Comparison of ENCODE assay signal across 10 mouse cellular contexts in genomic region chr9:119342728-119343127, GRCm38 (mm10). TPM values are rescaled to one million over a fixed set of nuclear protein-coding genes. Genes with fewer than 3 reads are reported as not detected.
DNase-seq lines count a peak whose midpoint lies in the region; ATAC-seq and TF ChIP-seq lines count a peak whose summit lies in the region.
"Had no signal": no experiment of that assay in that cellular context is flagged by ENCODE, and none has a peak within 500 bp of the region (broad histone marks: within the 10 kb centered on the region; RNA-seq: fewer than 3 reads in every experiment).

No protein-coding gene starts in this region.

- WGBS in liver, adult 2 months, result 25% methylated on average over 7 of the region's 7 CpGs
- WGBS in liver, embryonic 12.5 days (ENCODE audit: insufficient replicate concordance), result 76% methylated on average over 7 of the region's 7 CpGs
- WGBS in small intestine, adult 2 months, result 32% methylated on average over 7 of the region's 7 CpGs

- H3K9me3 ChIP-seq in liver, embryonic 12.5 days (replicated peaks), result no peaks in the 10 kb centered on the region

- peaks cover 32% of the 10 kb centered on the region for H3K36me3 ChIP-seq in liver, adult 2 months (ENCODE audit: control insufficient read depth, insufficient read depth, low read length)
- peaks cover 46% of the 10 kb centered on the region for H3K36me3 ChIP-seq in liver, embryonic 12.5 days
- peaks cover 44% of the 10 kb centered on the region for H3K36me3 ChIP-seq in small intestine, adult 2 months (ENCODE audit: control insufficient read depth, insufficient read depth, low read length)

- TF ChIP-seq POLR2A in liver, adult 2 months (IDR thresholded peaks at IDR 0.05; ENCODE audit: extremely low read depth, insufficient read depth, low read length), result no peak
- TF ChIP-seq POLR2A in small intestine, adult 2 months (IDR thresholded peaks at IDR 0.05; ENCODE audit: low read depth, low read length), result no peak; the same call in 1 of the 2 replicates

- H3K27me3 ChIP-seq in liver, adult 2 months (ENCODE audit: control insufficient read depth, insufficient read depth, low read length), result no peaks in the 10 kb centered on the region
- no peaks in the 10 kb centered on the region for H3K27me3 ChIP-seq in liver, embryonic 12.5 days (replicated peaks)
- no peaks in the 10 kb centered on the region for H3K27me3 ChIP-seq in small intestine, adult 2 months (ENCODE audit: control insufficient read depth, insufficient read depth, low read length)

- H3K27ac ChIP-seq in liver, adult 2 months (replicated peaks; ENCODE audit: insufficient read depth, low read depth, low read length), result peak overlapping the region; percentile 77
- no peak overlapping the region for H3K27ac ChIP-seq in liver, embryonic 12.5 days
- H3K27ac ChIP-seq in small intestine, adult 2 months (ENCODE audit: insufficient read depth, low read depth, low read length), result peak overlapping the region; percentile 95

- H3K4me3 ChIP-seq in liver, adult 2 months (ENCODE audit: insufficient read depth, low read depth, low read length), result 0 out of 2 replicates have a peak overlapping the region, but pooled peaks have one; percentile 84
- H3K4me3 ChIP-seq in liver, embryonic 12.5 days, result no peak overlapping the region
- H3K4me3 ChIP-seq in small intestine, adult 2 months (ENCODE audit: low read depth, low read length), result peak overlapping the region; percentile 82

- peak overlapping the region; percentile 91 for H3K9ac ChIP-seq in liver, adult 2 months (ENCODE audit: low read depth, low read length)
- no peak overlapping the region for H3K9ac ChIP-seq in liver, embryonic 12.5 days

- no peak for TF ChIP-seq CTCF in liver, adult 2 months (IDR thresholded peaks at IDR 0.05; ENCODE audit: low read depth, low read length)
- TF ChIP-seq CTCF in small intestine, adult 2 months (IDR thresholded peaks at IDR 0.05; ENCODE audit: extremely low read depth, insufficient read length, insufficient replicate concordance, low read depth, low read length), result no peak

- no peak for ATAC-seq in liver, embryonic 12.5 days

- DNase-seq in cerebellum, adult 9-11 months, result peak; percentile 26
- no peak for DNase-seq in cerebellum, postnatal 14 days
- DNase-seq in liver, adult 2 months (ENCODE audit: extremely low read depth, low read depth, low spot score), result peak; percentile 99
- no peak for DNase-seq in liver
- DNase-seq in thymus, postnatal 36 days, result no peak
- no peak for DNase-seq in cerebellum, postnatal 36 days

- peak overlapping the region; percentile 97; the same call in 1 of the 2 replicates for H3K4me2 ChIP-seq in liver, embryonic 12.5 days

- H3K79me2 ChIP-seq in liver, adult 2 months (ENCODE audit: control insufficient read depth, insufficient read depth, low read length), result peaks cover 12% of the 10 kb centered on the region; the same call in 1 of the 2 replicates

- H3K4me1 ChIP-seq in liver, adult 2 months (ENCODE audit: control insufficient read depth, insufficient read depth, low read length), result peaks cover 18% of the 10 kb centered on the region
- H3K4me1 ChIP-seq in liver, embryonic 12.5 days, result peaks cover 38% of the 10 kb centered on the region
- peaks cover 16% of the 10 kb centered on the region for H3K4me1 ChIP-seq in small intestine, adult 2 months (ENCODE audit: control insufficient read depth, insufficient read depth, insufficient read length, low read length)

RNA-seq across cellular contexts. Expression of gene Myd88, which starts 1.5 kb away (rescaled TPM):
- total RNA-seq in liver, adult 2 months (2014; rRNA removed), result 4.8 and 6.3 TPM in 2 replicates
- polyA plus RNA-seq in liver, adult 2 months (2012; rRNA removed), result 9.8 and 11.3 TPM in 2 replicates
- polyA plus RNA-seq in liver, embryonic 12.5 days (2016; fragmentation: Nextera tagmentation; extraction: Ambion mirVana), result 21.3 and 22.2 TPM in 2 replicates
- polyA plus RNA-seq in small intestine, adult 2 months (2012; rRNA removed), result 14.4 and 25.2 TPM in 2 replicates

RNA-seq across cellular contexts. Expression of gene Acaa1a, which starts 3.3 kb away (rescaled TPM):
- total RNA-seq in liver, adult 2 months (2014; rRNA removed), result 155 and 170 TPM in 2 replicates
- 280 and 328 TPM in 2 replicates for polyA plus RNA-seq in liver, adult 2 months (2012; rRNA removed)
- polyA plus RNA-seq in liver, embryonic 12.5 days (2016; fragmentation: Nextera tagmentation; extraction: Ambion mirVana), result 38.0 and 43.1 TPM in 2 replicates
- polyA plus RNA-seq in small intestine, adult 2 months (2012; rRNA removed), result 389 and 776 TPM in 2 replicates

RNA-seq across cellular contexts. Expression of gene Xylb, which starts 14.5 kb away (rescaled TPM):
- 204 and 276 TPM in 2 replicates for total RNA-seq in liver, adult 2 months (2014; rRNA removed)
- 154 and 166 TPM in 2 replicates for polyA plus RNA-seq in liver, adult 2 months (2012; rRNA removed)
- 4.6 and 5.0 TPM in 2 replicates for polyA plus RNA-seq in liver, embryonic 12.5 days (2016; fragmentation: Nextera tagmentation; extraction: Ambion mirVana)
- 8.0 and 8.9 TPM in 2 replicates for polyA plus RNA-seq in small intestine, adult 2 months (2012; rRNA removed)

RNA-seq across cellular contexts. Expression of gene Oxsr1, which starts 20.5 kb away (rescaled TPM):
- total RNA-seq in liver, adult 2 months (2014; rRNA removed), result 14.2 and 15.6 TPM in 2 replicates
- polyA plus RNA-seq in liver, adult 2 months (2012; rRNA removed), result 7.6 and 8.6 TPM in 2 replicates
- polyA plus RNA-seq in liver, embryonic 12.5 days (2016; fragmentation: Nextera tagmentation; extraction: Ambion mirVana), result 11.1 and 12.2 TPM in 2 replicates
- polyA plus RNA-seq in small intestine, adult 2 months (2012; rRNA removed), result 5.6 and 11.5 TPM in 2 replicates

RNA-seq across cellular contexts. Expression of gene Slc22a14, which starts 22.6 kb away (rescaled TPM):
- total RNA-seq in liver, adult 2 months (2014; rRNA removed), result not detected in 2 replicates
- not detected in 2 replicates for polyA plus RNA-seq in liver, adult 2 months (2012; rRNA removed)
- not detected in 2 replicates for polyA plus RNA-seq in liver, embryonic 12.5 days (2016; fragmentation: Nextera tagmentation; extraction: Ambion mirVana)
- not detected in 2 replicates for polyA plus RNA-seq in small intestine, adult 2 months (2012; rRNA removed)
- total RNA-seq: adrenal gland, postnatal 4 days; left cerebral cortex, postnatal 10 days had no signal

Comparison
In these comparisons a context has a peak if more than half of its experiments do, and no peak if none do; other contexts are left out.
1. DNase-seq: peak in cerebellum, adult 9-11 months (single experiment) and liver, adult 2 months (single experiment); none in cerebellum, postnatal 14 days (0 of 2), liver (single experiment), thymus, postnatal 36 days (0 of 2) and cerebellum, postnatal 36 days (0 of 2).
2. RNA of gene Xylb, which starts 14.5 kb away (polyA plus RNA-seq): 154 to 166 TPM in liver, adult 2 months; 8.0 to 8.9 TPM in small intestine, adult 2 months and 4.6 to 5.0 TPM in liver, embryonic 12.5 days; every median in the first group is over 10 times any median in the second.